Mouse (Mus musculus): ENCODE data around the gene Imp4.

The Imp4 gene

DNA sequence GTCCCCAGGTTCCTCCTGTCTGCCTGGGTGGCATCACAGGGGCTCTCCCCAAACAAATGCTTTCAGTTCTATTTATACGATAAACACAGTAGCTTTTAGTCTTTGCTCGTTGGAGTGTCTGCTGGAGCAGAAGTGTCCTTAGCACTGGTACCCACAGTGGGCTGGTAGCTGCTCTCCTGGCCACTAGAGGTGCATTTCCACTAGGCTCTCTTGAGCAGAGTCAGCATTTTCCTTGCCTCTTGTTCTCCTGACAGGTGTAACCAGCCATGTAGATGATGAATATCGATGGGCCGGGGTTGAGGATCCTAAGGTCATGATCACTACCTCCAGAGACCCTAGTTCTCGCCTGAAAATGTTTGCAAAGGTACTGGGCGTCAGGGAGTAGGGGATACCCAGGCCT lies 3.5 kb downstream of the Imp4 start:
- Histone ChIP-seq H3K4me1 (replicated peaks; ENCODE audit: low read depth, low read length) (peaks cover 15% of the 10 kb centered on the region), H3K27me3 (ENCODE audit: insufficient read depth, low read length) (no peaks in the 10 kb centered on the region), H3K4me3 (replicated peaks; ENCODE audit: low read length) (no peak overlapping the region), H3K9me3 (ENCODE audit: low read length) (no peaks in the 10 kb centered on the region), H3K36me3 (ENCODE audit: insufficient read depth, low read length) (peaks cover 52% of the 10 kb centered on the region)
- TF ChIP-seq POU5F1 (IDR thresholded peaks at IDR 0.05; ENCODE audit: borderline replicate concordance, low read length) (no peak), CTCF (conservative IDR thresholded peaks at IDR 0.05; ENCODE audit: low read length) (no peak)

- peaks cover 23% of the 10 kb centered on the region for H3K4me1 ChIP-seq (replicated peaks; ENCODE audit: low read depth, low read length)
- no peaks in the 10 kb centered on the region for H3K36me3 ChIP-seq (ENCODE audit: insufficient read depth, low read length)
- no peak overlapping the region for H3K4me3 ChIP-seq (replicated peaks; ENCODE audit: low read length)
- no peaks in the 10 kb centered on the region for H3K9me3 ChIP-seq (ENCODE audit: low read length)
- peaks cover 55% of the 10 kb centered on the region for H3K27me3 ChIP-seq (ENCODE audit: insufficient read depth, low read length)
- TF ChIP-seq CTCF (conservative IDR thresholded peaks at IDR 0.05; ENCODE audit: low read length) (no peak), POU5F1 (IDR thresholded peaks at IDR 0.05; ENCODE audit: borderline replicate concordance, low read length) (no peak), NANOG (IDR thresholded peaks at IDR 0.05; ENCODE audit: borderline replicate concordance, low read length) (no peak)
These were observed 18.8 kb downstream of the Imp4 start for GRCm38 (mm10) chr1:34458431-34458830.

- Histone ChIP-seq H3K36me3 (ENCODE audit: insufficient read depth, low read length) (no peaks in the 10 kb centered on the region), H3K4me1 (replicated peaks; ENCODE audit: low read depth, low read length) (peaks cover 23% of the 10 kb centered on the region), H3K27me3 (ENCODE audit: insufficient read depth, low read length) (peaks cover 63% of the 10 kb centered on the region), H3K4me3 (replicated peaks; ENCODE audit: low read length) (peak within 1 kb of the TSS; percentile 83), H3K9me3 (ENCODE audit: low read length) (no peaks in the 10 kb centered on the region)
- TF ChIP-seq NANOG (IDR thresholded peaks at IDR 0.05; ENCODE audit: borderline replicate concordance, low read length), result no peak
- TF ChIP-seq CTCF (conservative IDR thresholded peaks at IDR 0.05; ENCODE audit: low read length), result no peak
- no peak for TF ChIP-seq POU5F1 (IDR thresholded peaks at IDR 0.05; ENCODE audit: borderline replicate concordance, low read length)
These were observed 19.8 kb downstream of the Imp4 start, which contains the start of gene Ptpn18 for GRCm38 (mm10) chr1:34459284-34460060. Gene Ptpn18 (plus strand): TSS chr1:34459762.

- Histone ChIP-seq H3K4me1 (replicated peaks; ENCODE audit: low read depth, low read length) (peaks cover 23% of the 10 kb centered on the region), H3K27me3 (ENCODE audit: insufficient read depth, low read length) (peaks cover 65% of the 10 kb centered on the region), H3K9me3 (ENCODE audit: low read length) (no peaks in the 10 kb centered on the region), H3K36me3 (ENCODE audit: insufficient read depth, low read length) (no peaks in the 10 kb centered on the region), H3K4me3 (replicated peaks; ENCODE audit: low read length) (peak overlapping the region; percentile 83)
- TF ChIP-seq CTCF (conservative IDR thresholded peaks at IDR 0.05; ENCODE audit: low read length) (no peak), POU5F1 (IDR thresholded peaks at IDR 0.05; ENCODE audit: borderline replicate concordance, low read length) (no peak), NANOG (IDR thresholded peaks at IDR 0.05; ENCODE audit: borderline replicate concordance, low read length) (no peak)
These were observed 20.4 kb downstream of the Imp4 start for GRCm38 (mm10) chr1:34460061-34460441.

DNA sequence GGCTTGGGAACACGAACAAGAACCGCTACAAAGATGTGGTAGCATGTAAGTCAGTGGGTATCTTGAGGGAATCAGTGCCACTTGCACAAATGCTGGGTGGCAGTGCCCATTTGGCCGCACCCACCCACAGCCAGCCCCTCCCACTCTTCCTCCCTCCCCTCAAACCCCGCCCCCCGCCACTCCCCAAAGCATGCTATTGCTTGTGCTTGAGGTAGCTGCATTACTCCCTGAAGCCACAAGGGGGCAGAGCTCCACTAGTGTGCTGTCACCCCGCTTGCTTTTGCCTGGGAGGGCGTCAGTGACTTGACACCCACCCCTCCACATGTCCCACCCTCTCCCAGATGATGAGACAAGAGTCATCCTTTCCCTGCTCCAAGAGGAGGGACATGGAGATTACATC lies 23.1 kb downstream of the Imp4 start:
- no peak overlapping the region for H3K4me3 ChIP-seq (replicated peaks; ENCODE audit: low read length)
- no peaks in the 10 kb centered on the region for H3K9me3 ChIP-seq (ENCODE audit: low read length)
- H3K4me1 ChIP-seq (replicated peaks; ENCODE audit: low read depth, low read length), result peaks cover 25% of the 10 kb centered on the region
- peak; percentile 52 for TF ChIP-seq CTCF (conservative IDR thresholded peaks at IDR 0.05; ENCODE audit: low read length)
- no peak for TF ChIP-seq NANOG (IDR thresholded peaks at IDR 0.05; ENCODE audit: borderline replicate concordance, low read length)
- TF ChIP-seq POU5F1 (IDR thresholded peaks at IDR 0.05; ENCODE audit: borderline replicate concordance, low read length), result no peak
- H3K36me3 ChIP-seq (ENCODE audit: insufficient read depth, low read length), result no peaks in the 10 kb centered on the region
- peaks cover 44% of the 10 kb centered on the region for H3K27me3 ChIP-seq (ENCODE audit: insufficient read depth, low read length)

- Histone ChIP-seq H3K4me3 (replicated peaks; ENCODE audit: low read length) (no peak overlapping the region), H3K4me1 (replicated peaks; ENCODE audit: low read depth, low read length) (peaks cover 24% of the 10 kb centered on the region), H3K9me3 (ENCODE audit: low read length) (no peaks in the 10 kb centered on the region), H3K36me3 (ENCODE audit: insufficient read depth, low read length) (no peaks in the 10 kb centered on the region), H3K27me3 (ENCODE audit: insufficient read depth, low read length) (peaks cover 28% of the 10 kb centered on the region)
- TF ChIP-seq CTCF (conservative IDR thresholded peaks at IDR 0.05; ENCODE audit: low read length) (no peak), POU5F1 (IDR thresholded peaks at IDR 0.05; ENCODE audit: borderline replicate concordance, low read length) (no peak), NANOG (IDR thresholded peaks at IDR 0.05; ENCODE audit: borderline replicate concordance, low read length) (no peak)
These were observed 24.7 kb downstream of the Imp4 start for GRCm38 (mm10) chr1:34464310-34464817.

- no peak overlapping the region for H3K4me3 ChIP-seq (replicated peaks; ENCODE audit: low read length)
- H3K4me1 ChIP-seq (replicated peaks; ENCODE audit: low read depth, low read length), result peaks cover 24% of the 10 kb centered on the region
- no peaks in the 10 kb centered on the region for H3K9me3 ChIP-seq (ENCODE audit: low read length)
- peaks cover 17% of the 10 kb centered on the region for H3K27me3 ChIP-seq (ENCODE audit: insufficient read depth, low read length)
- H3K36me3 ChIP-seq (ENCODE audit: insufficient read depth, low read length), result no peaks in the 10 kb centered on the region
- TF ChIP-seq POU5F1 (IDR thresholded peaks at IDR 0.05; ENCODE audit: borderline replicate concordance, low read length) (no peak), CTCF (conservative IDR thresholded peaks at IDR 0.05; ENCODE audit: low read length) (no peak), NANOG (IDR thresholded peaks at IDR 0.05; ENCODE audit: borderline replicate concordance, low read length) (no peak)
These were observed 25.8 kb downstream of the Imp4 start for GRCm38 (mm10) chr1:34465445-34465844.

- Histone ChIP-seq H3K36me3 (ENCODE audit: insufficient read depth, low read length) (no peaks in the 10 kb centered on the region), H3K9me3 (ENCODE audit: low read length) (no peaks in the 10 kb centered on the region), H3K4me3 (replicated peaks; ENCODE audit: low read length) (no peak overlapping the region; the same call in 1 of the 2 replicates), H3K4me1 (replicated peaks; ENCODE audit: low read depth, low read length) (peaks cover 38% of the 10 kb centered on the region), H3K27me3 (ENCODE audit: insufficient read depth, low read length) (peaks cover 36% of the 10 kb centered on the region)
- TF ChIP-seq POU5F1 (IDR thresholded peaks at IDR 0.05; ENCODE audit: borderline replicate concordance, low read length), result no peak
- no peak for TF ChIP-seq CTCF (conservative IDR thresholded peaks at IDR 0.05; ENCODE audit: low read length)
These were observed 28.4 kb downstream of the Imp4 start for GRCm38 (mm10) chr1:34468051-34468450.

Measured in E14TG2a.4 (cell line).